Mouse (Mus musculus): Measurements from ENCODE around the gene Nudt17.
"Not testable (repeated sequence)": the region's sequence is repeated elsewhere in the genome, so short reads cannot be mapped to it uniquely, and the experiment has no call there.

The Nudt17 gene

DNA sequence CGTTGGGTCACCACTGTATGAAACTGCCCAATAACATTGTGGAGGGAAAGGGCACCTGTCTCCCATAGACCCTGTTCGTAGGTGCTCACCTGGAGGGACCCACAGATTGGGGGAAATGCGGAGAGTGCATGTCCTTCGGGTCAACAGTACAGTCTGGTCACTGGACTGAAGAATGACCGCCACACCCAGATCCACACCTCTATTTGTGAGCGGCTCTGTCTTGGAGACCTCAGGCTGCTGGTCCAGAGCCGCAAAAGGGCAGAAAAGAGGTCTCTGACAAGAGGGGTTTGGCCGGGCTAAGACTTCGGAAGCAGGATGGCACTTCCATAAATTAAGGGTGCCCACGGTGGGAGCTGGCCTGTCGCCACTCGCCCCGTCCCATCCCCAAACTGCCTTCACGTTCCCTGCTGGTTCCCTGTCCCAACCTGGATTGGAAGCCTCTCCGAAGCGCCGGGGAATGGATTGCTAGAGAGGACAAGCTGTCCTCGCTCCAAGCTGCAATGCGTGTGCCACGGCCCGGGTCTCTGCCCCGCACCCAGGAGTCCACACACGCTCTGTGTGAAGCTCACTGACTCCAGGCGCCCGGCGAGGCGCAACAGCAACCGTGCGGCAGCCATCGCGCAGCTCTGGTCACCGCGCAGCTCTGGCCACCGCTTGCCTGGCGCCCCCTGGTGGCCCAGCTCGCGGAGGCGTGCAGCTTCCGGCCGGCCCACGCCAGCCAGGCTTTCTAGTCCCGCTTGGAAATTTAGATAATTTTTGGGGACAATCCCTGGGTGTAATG, at the start of gene Nudt17:
Gene Nudt17 (minus strand): TSS at position 660 of the 781 bp plus-strand sequence.
- DNase-seq (ENCODE audit: low read depth, low spot score): peak; percentile 72

DNA sequence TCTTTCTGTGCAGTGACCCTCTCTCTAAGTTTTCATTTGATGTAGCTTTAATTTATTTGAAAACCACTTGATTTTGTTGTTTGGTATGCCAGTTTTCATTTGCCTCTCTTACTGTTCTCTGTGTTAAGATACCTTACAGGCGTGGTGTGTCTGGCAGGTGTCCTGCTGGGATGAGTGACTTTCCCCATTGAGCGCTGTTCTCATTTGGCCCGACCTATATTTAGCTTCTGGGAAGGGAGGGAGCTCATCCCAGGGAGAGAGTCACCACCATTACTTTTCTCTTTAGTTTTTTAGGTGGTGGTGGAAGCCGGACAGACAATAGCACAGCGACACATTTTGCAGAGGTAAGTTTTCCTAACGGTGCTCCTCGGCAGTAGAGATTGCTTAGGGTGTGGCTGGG, 49.3 kb upstream of the Nudt17 start:
- no peak for DNase-seq (ENCODE audit: low read depth, low spot score)

DNA sequence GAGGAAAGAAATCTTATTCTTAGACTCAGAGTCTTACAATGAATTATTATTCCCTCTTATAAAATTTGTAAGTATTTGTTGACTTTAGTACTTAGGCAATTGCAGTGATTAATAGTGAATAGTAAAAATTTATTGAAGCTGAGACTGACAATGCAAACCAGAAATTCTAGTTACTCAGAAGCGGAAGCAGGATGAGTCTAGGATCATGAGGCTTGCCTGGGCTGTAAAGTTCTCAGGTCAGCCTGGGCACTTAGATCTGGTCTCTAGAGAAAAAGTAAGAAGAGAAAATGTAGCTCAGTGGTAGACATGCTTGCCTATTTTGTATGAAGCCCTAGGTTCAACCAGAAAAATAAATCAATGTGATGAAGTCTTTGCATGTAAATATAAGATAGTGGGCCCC, 47.6 kb upstream of the Nudt17 start:
- DNase-seq (ENCODE audit: low read depth, low spot score): no peak

DNA sequence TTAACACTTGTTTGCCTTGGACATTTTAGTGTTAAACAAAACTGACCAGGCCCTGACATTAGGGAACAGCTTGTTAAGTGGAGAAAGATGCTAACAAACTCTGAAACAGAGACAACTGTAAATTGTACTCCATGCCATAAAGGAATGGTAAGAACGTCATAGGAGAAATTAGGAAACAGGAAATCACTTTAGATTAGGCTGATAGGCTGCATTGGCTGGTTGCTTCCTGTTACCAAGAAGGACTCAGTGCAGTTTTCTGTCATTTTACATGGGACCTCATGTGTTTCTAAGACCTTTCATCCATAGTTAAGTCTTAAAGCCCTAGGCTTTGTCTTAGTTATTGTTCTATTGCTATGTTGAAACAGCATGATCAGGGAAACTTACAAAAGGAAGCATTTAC, 38.5 kb upstream of the Nudt17 start:
- DNase-seq (ENCODE audit: low read depth, low spot score): no peak

DNA sequence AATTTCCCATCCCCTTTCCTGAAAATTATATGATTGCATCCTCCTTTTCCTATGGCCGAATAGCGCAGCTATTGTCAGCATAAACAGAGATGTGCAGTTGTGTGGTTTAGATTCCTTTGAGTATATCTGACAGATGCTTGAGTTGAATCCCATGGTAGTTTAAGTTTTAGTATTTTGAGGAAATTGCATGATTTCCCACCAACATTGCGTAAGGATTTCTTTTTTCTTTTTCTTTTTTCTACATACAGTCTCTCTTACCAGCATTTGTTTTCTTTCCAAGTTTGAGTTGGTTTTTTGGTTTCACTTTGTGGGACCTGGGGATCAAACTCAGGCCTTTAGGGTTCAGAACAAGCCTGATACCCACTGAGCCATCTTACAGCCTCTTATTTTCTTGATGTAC, 36.0 kb upstream of the Nudt17 start:
- no peak for DNase-seq (ENCODE audit: low read depth, low spot score)

DNA sequence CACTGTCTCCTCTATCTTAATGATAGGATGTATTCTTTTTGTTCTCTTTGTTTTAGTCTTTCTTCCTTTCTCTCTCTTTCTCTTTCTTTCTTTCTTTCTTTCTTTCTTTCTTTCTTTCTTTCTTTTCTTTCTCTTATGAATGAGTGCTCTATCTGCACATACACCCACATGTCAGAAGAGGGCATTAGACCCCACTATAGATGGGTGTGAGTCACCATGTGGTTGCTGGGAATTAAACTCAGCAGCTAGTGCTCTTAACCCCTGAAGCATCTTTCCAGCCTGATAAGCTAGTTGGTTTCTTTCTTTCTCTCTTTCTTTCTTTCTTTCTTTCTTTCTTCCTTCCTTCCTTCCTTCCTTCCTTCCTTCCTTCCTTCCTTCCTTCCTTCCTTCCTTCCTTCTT, 31.9 kb upstream of the Nudt17 start:
- not testable (repeated sequence) for DNase-seq (ENCODE audit: low read depth, low spot score)

DNA sequence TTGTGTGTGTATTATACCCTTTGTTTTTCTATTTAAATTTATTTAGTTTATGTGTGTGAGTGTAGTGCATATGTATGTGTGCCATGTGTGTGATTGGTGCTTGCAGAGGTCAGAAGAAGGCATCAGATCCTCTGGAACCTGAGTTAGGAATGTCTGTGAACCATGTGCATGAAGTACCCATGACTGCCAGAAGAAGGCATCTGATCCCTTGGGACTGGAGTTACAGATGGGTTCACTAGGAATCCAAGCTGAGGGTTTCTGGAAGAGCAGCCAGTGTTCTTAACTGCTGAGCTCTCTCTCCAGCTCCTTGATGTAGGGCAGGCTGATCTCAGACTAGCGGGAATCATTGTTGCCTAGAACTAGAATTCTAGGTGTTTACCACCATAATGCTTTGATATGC, 29.6 kb upstream of the Nudt17 start:
- DNase-seq (ENCODE audit: low read depth, low spot score): no peak

DNA sequence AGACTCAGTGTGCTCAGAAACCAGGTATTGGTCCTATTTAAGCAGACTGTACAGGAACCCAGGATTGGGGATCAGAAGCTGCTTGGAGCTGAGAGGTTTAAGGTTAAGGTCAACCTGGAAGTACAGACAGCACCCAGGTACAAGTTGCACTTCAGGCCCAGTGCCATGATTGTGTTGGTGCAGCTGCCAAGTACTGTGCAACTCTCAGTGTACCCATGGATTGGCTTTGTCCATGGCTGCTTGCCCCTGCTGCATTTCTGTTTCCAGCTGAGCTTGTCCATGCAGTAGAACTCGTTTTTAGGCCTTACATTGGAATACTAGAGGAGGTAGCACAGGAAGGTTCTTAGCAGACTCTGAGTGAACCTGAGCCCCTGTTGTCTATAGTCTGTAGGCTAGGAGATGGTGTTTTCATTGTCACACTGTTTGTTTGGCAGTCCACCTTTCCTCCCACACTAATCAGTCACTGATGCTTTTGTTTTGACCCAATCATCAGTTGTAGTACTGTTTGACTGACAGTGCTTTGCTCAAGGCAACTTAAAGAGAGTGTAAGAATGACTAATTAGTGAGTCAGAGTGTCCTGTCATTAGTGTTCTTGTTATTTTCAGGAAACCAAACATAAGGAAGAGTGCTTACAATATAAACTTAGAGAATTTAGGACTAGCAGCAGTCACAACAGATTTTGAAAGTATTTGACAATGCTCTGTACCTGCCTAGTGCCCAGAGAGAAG, 28.8 kb upstream of the Nudt17 start:
- no peak for DNase-seq (ENCODE audit: low read depth, low spot score)

DNA sequence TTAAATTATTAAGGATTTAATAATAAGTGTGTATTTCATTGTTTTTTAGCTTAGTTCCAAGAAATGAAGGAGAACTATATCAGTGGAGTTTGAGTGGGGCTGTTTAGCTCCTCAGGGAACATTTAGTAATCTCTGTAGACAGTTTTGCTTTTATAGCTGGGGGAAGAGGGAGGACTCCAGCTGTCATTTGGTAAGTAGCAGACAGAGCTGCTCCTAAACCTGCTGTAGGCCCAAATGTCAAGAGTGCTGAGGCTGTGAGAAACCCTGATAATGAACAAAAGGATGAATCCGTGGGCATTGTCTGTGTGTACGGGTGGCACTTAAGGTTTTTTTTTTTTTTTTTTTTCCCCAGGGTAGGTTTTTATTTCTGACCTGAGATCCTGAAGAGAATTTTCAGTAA, 26.8 kb upstream of the Nudt17 start:
- no peak for DNase-seq (ENCODE audit: low read depth, low spot score)

DNA sequence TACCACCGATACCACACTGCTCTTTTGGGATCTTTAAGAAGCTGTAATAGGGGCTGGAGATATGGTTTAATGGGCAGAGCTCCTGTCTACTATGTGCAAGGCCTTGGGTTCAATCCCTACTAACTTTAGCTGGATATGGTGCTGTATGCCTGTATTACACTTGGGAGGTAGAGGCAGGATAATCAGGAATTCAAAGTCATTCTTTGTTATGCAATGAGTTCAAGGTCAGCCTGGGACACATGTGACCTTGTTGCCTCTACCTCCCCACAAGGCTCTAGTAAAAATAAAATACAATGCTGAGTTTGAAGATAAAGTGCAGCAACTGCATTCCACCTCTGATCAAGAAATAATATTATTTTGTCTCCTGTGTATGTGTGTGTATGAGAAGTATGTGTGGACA, 25.6 kb upstream of the Nudt17 start:
- no peak for DNase-seq (ENCODE audit: low read depth, low spot score)

DNA sequence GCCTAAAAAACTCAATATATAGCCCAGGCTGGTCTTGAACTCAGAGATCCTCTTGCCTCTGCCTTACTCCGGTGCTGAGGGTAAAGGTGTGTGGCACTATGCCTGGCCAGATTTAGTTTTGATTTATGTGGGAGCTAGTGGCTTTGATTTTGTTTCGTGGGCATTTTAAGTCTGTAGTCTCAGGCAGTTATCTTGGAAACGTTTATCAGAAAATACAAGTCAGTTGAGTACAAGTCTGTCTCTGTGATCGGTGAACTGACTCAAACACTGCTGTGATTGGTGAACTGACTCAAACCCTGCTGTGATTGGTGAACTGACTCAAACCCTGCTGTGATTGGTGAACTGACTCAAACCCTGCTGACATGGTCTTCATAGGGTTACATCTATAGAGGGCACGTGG, 22.4 kb upstream of the Nudt17 start:
- no peak for DNase-seq (ENCODE audit: low read depth, low spot score)

DNA sequence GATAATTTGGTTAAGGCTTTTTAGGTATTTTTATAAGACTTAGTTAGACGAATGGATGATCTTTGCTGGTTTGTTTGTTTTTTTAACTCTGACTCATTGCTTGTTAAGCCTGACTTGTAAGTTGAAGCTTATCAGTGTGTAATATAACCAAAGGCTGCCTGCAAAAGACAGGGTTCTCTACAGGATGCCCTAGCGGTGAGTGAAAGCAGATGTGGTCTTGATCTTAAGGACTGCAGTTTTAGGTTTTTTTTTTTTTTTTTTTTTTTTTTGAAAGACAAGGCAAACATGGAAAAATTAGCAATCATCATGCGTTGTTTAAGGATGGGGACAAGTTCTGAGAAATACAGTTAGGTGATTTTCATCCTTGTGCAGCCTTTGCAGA, 21.0 kb upstream of the Nudt17 start:
- DNase-seq (ENCODE audit: low read depth, low spot score): peak; percentile 69

DNA sequence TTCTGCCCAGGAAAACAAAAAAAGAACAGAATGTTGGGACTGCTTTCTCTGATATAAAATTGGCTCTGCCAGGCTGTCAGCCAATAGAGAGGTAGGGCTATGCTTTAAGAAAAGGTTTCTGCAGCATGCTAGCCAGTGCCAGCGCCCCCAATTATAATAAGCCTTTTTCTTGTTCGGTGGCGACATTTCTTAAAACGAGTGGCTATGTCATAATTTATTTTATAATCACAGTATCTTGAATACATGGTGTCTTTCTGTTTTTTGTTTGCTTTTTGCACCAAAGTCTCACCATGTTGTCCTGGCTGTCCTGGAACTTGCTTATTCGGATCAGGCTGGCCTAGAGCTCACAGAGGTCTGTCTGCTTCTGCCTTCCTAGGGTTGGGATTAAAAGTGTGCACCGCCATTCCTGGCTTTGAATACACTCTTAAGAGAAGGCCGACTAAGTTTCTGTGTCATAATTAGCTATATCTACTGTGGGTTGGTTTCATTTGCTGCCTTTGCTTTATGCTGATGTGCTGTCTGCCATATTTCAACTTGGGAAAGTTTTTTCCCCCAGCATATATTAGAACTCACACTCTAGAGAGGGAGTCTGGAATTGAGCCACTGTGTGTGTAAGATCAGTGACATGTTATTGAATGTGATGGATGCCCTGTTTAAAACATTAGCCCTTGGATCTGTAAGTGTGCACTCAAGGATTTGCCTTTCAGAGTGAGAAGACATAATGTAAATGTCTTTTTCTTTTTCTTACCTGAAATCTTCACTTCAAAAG, 20.5 kb upstream of the Nudt17 start:
- peak; percentile 30 for DNase-seq (ENCODE audit: low read depth, low spot score)

DNA sequence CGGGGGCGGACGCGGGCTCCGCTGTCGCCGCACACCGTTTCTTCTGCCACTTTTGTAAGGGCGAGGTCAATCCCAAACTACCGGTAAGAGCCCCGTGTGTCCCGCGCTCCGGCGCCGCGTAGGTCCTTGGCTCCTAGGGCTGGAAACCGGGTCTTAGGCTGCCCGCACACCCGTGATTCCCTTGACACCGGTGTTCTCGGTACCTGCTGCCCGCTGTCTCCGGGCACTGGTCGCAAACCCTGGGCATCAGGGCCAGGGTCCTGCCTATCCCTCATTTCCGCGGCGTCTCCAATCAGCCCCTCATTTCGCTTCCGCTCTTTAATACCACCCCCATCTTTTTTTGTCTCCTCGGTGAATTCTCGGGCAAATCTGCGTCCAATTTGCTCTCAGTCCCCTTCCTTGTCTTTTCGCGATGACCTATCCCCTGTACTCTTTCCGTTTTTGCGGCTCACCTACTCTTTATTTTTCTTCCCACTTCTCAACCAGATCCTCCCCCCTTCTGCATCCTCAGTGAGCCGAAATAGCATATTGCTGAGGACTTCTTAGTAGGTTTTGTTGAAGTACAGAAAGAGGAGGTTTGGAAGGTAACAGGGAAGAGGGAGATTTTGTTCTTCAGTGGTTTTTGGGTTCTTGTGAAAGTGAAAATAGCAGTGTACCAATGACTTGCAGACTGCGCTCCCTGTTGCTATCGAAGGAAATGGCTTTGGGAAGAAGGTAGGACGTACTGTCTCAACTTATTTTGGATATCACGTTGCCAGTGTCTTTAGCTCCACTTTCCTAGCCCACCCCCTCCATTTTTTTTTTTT, 19.7 kb upstream of the Nudt17 start:
- DNase-seq (ENCODE audit: low read depth, low spot score): peak; percentile 76

DNA sequence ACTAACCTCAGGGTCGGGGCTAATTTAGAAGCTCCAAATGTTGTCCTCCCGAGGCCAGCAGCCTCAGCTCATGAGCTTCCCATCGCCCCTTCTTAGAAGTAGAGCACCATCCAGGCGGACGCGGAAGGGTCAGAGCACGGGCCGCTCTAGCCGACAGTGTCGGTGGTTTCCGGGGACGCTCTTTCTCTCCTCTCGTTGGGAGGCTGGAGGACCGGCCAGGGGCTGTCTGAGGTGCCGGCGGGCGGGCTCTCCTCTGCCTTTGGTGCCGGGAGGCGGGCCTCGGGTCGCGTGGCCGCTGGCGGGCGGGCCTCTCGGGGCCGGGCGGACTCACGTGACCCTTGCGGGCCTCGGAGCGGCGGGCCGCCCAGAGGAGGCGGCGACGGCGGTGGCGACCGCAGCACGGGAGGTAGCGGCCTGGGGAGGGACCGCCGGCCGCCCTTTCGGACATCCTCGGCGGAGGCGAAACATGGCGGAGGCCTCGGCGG, 19.0 kb upstream of the Nudt17 start, which contains the start of the genes Polr3c and Rnf115:
Gene Polr3c (minus strand): TSS at position 286 of the 485 bp plus-strand sequence.
Gene Rnf115 (plus strand): TSS at position 322 of the 485 bp plus-strand sequence.
- DNase-seq (ENCODE audit: low read depth, low spot score): peak; percentile 96

DNA sequence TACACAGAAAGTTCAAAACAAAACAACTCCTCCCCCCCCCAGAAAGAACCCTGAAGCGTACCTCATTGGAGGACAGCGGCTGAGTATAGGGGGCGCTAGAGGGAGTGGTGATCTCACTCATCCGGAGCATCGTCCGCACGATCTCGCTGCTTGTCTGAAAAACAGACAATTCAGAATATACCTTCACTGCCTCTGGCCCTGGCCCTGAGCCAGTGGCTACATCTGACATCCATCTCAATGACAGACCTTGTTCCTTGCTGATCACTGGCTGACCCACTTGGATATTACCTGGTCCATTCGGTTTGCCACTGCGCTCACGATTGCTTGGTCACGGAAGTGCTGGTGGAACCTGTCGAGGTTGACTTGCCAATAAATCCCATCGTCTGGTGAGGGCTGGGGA, 10.8 kb upstream of the Nudt17 start:
- no peak for DNase-seq (ENCODE audit: low read depth, low spot score)

DNA sequence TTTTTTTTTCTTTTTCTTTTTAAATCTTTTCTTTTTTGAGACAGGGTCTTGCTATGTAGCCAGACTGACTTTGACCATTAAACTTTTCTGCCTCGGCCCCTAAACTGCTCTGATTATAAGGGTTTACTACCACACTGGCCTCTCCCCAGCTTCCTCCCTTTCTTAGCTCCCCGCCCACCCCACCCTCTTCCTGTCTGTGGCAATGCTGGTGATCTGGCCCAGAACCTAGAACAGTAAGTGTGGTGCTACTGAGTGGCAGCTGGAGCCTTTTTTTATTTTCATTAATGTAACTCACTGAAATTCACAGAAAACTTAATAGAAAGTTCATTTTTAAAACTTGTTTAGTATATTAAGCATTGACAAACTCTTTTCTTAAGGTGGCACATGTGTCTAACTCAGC, 7.5 kb upstream of the Nudt17 start:
- DNase-seq (ENCODE audit: low read depth, low spot score): no peak

DNA sequence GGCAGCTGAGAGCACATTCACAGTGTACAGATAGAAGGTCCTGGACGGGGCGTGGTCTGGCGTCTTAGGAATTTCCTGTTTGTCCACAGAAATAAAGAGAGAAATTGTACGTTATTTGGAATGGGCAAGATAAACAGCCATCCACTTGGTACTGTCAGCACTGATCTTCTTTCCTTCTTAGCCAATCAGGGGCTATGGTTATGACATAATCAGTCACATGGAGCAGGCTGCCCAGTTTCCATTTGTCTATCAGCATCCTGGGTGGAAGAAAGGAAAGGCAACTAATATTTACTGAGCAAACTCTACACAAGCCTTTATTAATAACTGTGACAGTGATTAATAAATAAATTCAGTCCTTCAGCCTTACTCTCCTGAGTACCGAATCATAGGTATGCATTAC, 5.9 kb upstream of the Nudt17 start:
- DNase-seq (ENCODE audit: low read depth, low spot score): no peak

DNA sequence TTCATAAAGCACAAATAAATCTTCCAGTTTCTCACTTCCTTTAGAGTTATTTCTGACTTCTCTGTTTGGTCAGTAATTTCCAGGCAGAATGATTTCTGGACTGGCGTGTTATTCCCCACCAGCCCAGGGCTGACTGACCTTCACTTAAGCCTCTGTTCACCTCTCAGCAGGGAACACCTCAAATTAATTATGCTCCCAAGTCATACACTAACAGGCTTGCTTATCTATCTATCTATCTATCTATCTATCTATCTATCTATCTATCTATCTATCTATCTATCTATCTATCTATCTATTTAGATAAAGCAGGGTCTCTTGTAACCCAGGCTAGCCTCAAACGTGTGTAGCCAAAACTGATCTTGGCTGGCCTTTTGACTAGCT, 312 bp upstream of the Nudt17 start:
- no peak for DNase-seq (ENCODE audit: low read depth, low spot score)

DNA sequence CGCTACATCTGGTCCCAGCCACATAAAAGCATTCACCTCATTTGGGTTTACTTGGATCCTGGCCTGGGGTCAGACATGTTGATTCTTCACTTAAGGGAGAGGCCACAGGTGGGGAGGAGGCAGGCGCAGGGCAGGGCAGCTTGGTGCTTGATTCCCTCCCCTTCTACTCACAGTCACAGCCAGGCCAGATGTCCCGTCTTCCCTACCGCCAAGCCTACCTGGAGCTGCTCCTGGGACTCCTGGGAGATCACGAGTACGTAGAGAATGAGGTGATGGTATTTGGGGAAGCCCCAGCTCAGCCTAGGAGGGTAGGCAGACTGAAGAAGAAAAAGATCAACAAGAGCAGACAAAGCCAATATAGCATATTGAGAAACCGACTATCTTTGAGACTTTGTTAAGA, 1.4 kb downstream of the Nudt17 start:
- no peak for DNase-seq (ENCODE audit: low read depth, low spot score)

DNA sequence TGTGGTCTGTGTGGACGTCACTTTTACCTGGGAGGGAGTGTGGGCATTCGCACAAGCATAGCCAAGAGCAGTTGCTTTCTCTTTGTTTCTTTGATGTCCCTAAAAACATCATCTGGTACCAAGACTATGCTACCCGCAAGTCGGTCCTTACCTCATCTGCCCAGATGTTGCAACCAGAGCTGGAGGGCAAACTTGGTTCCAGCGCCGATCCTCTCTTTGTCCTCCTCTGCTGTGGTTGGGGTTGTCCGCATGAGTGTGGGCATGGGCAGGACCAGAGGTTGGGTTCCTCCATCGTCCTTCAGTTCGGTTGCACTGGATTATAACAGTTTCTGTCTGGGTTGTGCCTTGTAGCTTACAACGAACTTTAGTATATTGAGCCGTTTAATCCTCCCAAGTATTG, 2.1 kb downstream of the Nudt17 start:
- DNase-seq (ENCODE audit: low read depth, low spot score): no peak
